Mouse (Mus musculus) cortical plate, adult 2 months (tissue): ENCODE data around the gene Srpk2.

ENCODE experiments used
- CTCF ChIP-seq: fragments of 200-500 bp; IDR thresholded peaks from 2 replicates; pipeline ENCODE4 v1.5.1; 2011; ENCODE audit warnings: mild to moderate bottlenecking, control low read depth, low read length; ENCODE audit not compliant: insufficient read depth; ENCODE audit errors: extremely low read depth
- POLR2A ChIP-seq: fragments of 200-500 bp; IDR thresholded peaks from 2 replicates; pipeline ENCODE4 v1.6.1; 2011; ENCODE audit warnings: mild to moderate bottlenecking, low read length, control low read depth; ENCODE audit not compliant: insufficient read depth; ENCODE audit errors: extremely low read depth

DNA sequence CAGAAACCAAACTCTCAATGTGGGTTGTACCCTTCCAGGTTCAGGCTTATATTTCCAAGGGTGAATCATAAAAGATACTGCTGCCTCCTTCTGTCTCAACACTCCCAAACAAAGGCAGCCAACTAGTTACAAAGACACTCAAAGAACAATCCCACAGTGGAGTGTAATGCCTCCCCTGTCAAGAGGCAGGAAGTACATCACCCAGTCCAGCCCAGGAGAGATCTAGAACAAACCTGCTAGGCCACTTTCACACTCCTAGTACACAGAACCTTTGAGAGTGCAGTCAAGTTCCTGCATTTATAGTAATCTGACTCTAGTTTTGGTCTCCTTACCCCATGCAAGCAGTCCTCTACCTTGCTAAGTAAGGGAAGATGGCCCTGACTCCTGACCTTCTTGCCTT, 18.5 kb downstream of the Srpk2 start:
- no peak for TF ChIP-seq CTCF
- no peak for TF ChIP-seq POLR2A
